Mouse (Mus musculus) bone marrow, adult 2 months (tissue): ENCODE data around the gene Abca12. TPM values are rescaled to one million over a fixed set of nuclear protein-coding genes. Genes with fewer than 3 reads are reported as not detected.

Experiments
- H3K27ac ChIP-seq: fragments of 200-500 bp; 2 replicates; pipeline ENCODE4 v1.5.1; 2012; ENCODE audit warnings: low read depth, mild to moderate bottlenecking, control low read depth, inconsistent platforms, low read length; ENCODE audit not compliant: control insufficient read depth, poor library complexity, insufficient read depth
- H3K4me1 ChIP-seq: fragments of 200-500 bp; 2 replicates; pipeline ENCODE4 v1.6.1; 2011; ENCODE audit warnings: low read length; ENCODE audit not compliant: control insufficient read depth, insufficient read depth
- H3K4me3 ChIP-seq: fragments of 200-500 bp; replicated peaks from 2 replicates; pipeline ENCODE3; 2011; ENCODE audit warnings: mild to moderate bottlenecking, low read depth, low read length, control low read depth; ENCODE audit not compliant: control insufficient read depth
- CTCF ChIP-seq: fragments of 200-500 bp; IDR thresholded peaks from 2 replicates; pipeline ENCODE4 v1.5.1; 2011; ENCODE audit warnings: low read length, control low read depth; ENCODE audit not compliant: control insufficient read depth, insufficient read depth
- POLR2A ChIP-seq: fragments of 200-500 bp; IDR thresholded peaks from 2 replicates; pipeline ENCODE4 v1.6.1; 2011; ENCODE audit warnings: low read depth, mild to moderate bottlenecking, control low read depth, low read length, borderline replicate concordance; ENCODE audit not compliant: control insufficient read depth
- WGBS: fragments of 180-500 bp; shearing (Covaris S2); methylation state at CpG from one replicate; pipeline ENCODE4 v1.1.7; 2018; 5-methylcytosine and 5-hydroxymethylcytosine counted together
- polyA plus RNA-seq: library from polyadenylated mRNA; stranded (reverse); fragments of >200 nt; gene quantifications from 2 replicates; pipeline ENCODE4 v1.2.4, GENCODE M21; 2011; ENCODE audit warnings: low replicate concordance; ENCODE audit not compliant: missing spikeins, insufficient read depth, insufficient read length

The Abca12 gene
- polyA plus RNA-seq, 1 experiment: not detected

DNA sequence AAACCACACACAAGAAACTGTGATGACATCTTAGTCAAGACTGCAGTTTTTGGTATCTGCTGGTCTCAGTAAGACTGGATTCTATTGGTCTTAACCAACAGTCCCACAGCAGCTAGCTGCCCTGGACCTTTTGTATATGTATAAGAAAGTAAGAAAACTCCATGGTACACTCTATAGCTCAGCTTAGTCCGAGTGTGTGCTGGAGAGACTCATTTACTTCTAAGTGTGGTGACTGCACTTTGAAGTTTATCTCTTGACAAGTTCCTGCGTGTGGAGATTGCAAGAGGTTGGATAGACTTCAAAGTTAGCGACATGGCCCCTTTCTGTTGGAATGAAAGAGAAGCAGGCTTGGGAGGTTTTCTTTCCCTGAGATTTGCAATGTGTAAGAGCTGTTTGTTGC is 17.1 kb downstream of the Abca12 start:
- TF ChIP-seq POLR2A: no peak
- H3K27ac ChIP-seq: no peak overlapping the region
- 55% methylated on average over 3 of the region's 3 CpGs for WGBS
- H3K4me3 ChIP-seq: no peak overlapping the region
- no peaks in the 10 kb centered on the region for H3K4me1 ChIP-seq

- no peak overlapping the region for H3K27ac ChIP-seq
- H3K4me1 ChIP-seq: no peaks in the 10 kb centered on the region
- 69% methylated on average over 5 of the region's 5 CpGs for WGBS
- TF ChIP-seq CTCF (no peak), POLR2A (no peak)
- no peak overlapping the region for H3K4me3 ChIP-seq
These were observed 18.6 kb downstream of the Abca12 start for GRCm38 (mm10) chr1:71396105-71396504.

- Histone ChIP-seq H3K27ac (no peak overlapping the region), H3K4me3 (no peak overlapping the region), H3K4me1 (no peaks in the 10 kb centered on the region)
- WGBS: 69% methylated on average over 2 of the region's 2 CpGs
- TF ChIP-seq CTCF (no peak), POLR2A (no peak)
These were observed 20.5 kb downstream of the Abca12 start for GRCm38 (mm10) chr1:71394177-71394576.

DNA sequence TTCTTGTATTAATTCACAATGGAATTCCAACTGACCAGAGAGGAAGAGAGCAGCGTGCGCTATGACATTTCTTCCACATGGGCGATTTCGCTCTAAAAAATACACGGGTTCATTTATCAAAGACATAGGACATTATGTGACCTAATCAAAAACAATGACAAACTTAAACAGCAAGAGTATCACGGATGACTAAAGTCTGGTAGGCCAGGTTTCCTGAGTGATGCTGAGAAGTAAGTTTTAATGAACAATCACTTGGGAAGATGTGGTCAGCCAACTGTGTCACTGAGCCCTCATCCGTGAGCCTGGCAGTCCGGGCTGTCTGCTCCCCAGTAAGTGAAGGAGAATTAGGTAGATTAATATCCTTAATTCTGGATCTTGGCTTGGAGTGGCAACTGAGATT is 21.2 kb downstream of the Abca12 start:
- TF ChIP-seq CTCF: no peak
- TF ChIP-seq POLR2A: no peak
- Histone ChIP-seq H3K4me1 (no peaks in the 10 kb centered on the region), H3K4me3 (no peak overlapping the region), H3K27ac (no peak overlapping the region)
- 84% methylated on average over 8 of the region's 8 CpGs for WGBS

DNA sequence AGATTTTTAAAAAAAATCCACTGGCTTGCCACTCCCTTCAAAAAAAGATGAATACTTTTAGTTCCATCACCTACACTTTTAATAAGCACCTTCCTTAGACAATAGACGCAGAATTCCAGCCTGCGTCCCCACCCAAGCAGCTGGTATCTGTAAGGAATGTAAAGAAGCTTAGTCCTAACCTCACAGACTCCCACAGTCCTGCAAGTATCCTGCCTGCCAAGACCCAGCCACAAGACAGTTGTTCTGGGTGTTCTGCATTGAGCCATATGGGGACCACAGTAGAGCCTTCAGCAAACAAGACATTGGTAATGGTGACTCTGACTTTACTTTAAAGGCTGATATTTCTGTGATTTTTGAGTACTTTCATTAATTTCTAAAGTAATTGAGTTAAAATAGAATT is 22.2 kb downstream of the Abca12 start:
- no peaks in the 10 kb centered on the region for H3K4me1 ChIP-seq
- no peak overlapping the region for H3K27ac ChIP-seq
- 87% methylated on average over 2 of the region's 2 CpGs for WGBS
- H3K4me3 ChIP-seq: no peak overlapping the region
- TF ChIP-seq CTCF (no peak), POLR2A (no peak)

- H3K4me3 ChIP-seq: no peak overlapping the region
- TF ChIP-seq CTCF (no peak), POLR2A (no peak)
- 85% methylated on average over 8 of the region's 8 CpGs for WGBS
- H3K27ac ChIP-seq: no peak overlapping the region
- H3K4me1 ChIP-seq: no peaks in the 10 kb centered on the region
These were observed 28.1 kb downstream of the Abca12 start for GRCm38 (mm10) chr1:71386593-71386992.

- no peak overlapping the region for H3K4me3 ChIP-seq
- TF ChIP-seq POLR2A (no peak), CTCF (no peak)
- no peak overlapping the region for H3K27ac ChIP-seq
- no peaks in the 10 kb centered on the region for H3K4me1 ChIP-seq
- WGBS: 78% methylated on average over 1 of the region's 1 CpGs
These were observed 30.6 kb downstream of the Abca12 start for GRCm38 (mm10) chr1:71384098-71384497.

DNA sequence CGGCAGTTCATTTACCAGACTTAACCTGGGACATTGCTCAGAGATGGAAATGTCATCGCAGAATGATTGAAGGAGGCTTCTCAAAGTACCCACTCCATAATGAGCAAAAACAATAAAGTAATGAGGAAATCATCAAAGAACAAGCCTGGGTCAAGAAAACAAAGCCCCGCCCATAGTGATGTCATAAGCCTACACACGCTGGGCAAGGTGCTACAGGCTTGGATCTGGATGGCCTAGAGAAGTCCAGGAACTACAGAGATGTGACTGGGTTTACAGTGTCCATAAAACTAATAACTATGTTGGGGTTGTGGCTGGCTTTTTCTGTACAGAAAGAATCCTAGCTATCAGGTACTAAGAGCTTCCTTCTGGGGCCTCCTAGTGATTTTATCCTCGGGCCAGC is 41.6 kb downstream of the Abca12 start:
- TF ChIP-seq CTCF (no peak), POLR2A (no peak)
- 79% methylated on average over 5 of the region's 5 CpGs for WGBS
- Histone ChIP-seq H3K27ac (no peak overlapping the region), H3K4me1 (no peaks in the 10 kb centered on the region), H3K4me3 (no peak overlapping the region)

DNA sequence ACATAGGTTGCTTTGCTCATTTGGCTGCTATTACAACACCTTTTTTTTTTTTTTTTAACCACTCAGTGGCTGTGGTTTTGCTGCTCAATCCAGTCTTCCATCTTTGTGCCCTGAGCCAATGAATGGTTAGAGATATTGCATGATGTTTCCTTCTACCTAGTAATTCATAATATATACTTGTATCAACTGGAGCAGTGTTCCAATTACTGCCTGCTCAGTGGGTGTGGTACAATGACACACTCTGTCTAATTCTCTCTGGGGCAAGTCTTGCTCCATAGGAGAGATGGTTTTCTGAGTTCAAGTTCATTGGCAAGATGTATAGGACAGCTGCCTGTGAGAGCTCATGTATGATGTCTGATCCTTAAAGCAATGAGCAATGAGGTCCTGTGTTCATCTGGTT is 44.4 kb downstream of the Abca12 start:
- Histone ChIP-seq H3K4me3 (no peak overlapping the region), H3K4me1 (no peaks in the 10 kb centered on the region), H3K27ac (no peak overlapping the region)
- TF ChIP-seq CTCF: no peak
- no peak for TF ChIP-seq POLR2A
